Mouse (Mus musculus): Measurements from ENCODE around the gene Tomm7. TPM values are rescaled to one million over a fixed set of nuclear protein-coding genes. Genes with fewer than 3 reads are reported as not detected.
"Not testable (repeated sequence)": the region's sequence is repeated elsewhere in the genome, so short reads cannot be mapped to it uniquely, and the experiment has no call there.

The Tomm7 gene
- total RNA-seq, 2 experiments from 2014 or later = 64.1 to 74.4 TPM

DNA sequence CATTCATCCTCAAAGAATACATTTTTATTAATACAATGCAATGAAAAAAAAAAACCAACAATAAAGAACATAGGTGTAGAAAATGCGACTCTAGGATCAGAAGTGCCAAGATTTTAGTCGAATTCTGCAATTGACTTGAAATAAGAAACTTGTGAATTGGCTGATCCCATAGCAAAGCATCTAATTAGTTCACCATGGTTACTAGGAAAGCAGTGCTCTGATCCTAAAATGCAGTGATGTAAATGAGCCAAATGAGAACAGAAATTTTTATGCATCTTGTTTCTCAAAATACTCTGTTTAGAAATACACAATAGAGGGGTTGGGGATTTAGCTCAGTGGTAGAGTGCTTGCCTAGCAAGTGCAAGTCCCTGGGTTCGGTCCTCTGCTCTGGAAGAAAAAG lies 1.2 kb upstream of the Tomm7 start:
- no peak for DNase-seq
- Histone ChIP-seq H3K4me3 (no peak overlapping the region), H3K27ac (peak overlapping the region; percentile 96; the same call in 1 of the 2 replicates)
- no peak for TF ChIP-seq CTCF (IDR thresholded peaks at IDR 0.05)
- intact Hi-C loops (cut with DNase I) = no loop called here

DNA sequence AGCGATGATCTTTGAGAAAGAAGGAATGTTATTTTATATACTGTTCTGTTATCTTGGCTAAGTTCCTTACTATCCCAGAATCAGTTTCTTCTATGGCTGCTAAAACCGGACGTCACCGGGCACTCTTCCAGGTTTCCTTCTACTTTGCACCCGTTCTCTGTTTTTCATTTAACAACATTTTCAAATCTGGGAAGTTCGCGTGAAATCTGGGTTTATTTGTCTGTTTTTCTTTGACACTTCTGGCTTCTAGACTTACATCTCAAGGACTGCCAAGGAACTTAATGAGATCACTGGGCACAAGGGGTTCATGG lies 525 bp upstream of the Tomm7 start:
- intact Hi-C loops (cut with DNase I) = no loop called here

DNA sequence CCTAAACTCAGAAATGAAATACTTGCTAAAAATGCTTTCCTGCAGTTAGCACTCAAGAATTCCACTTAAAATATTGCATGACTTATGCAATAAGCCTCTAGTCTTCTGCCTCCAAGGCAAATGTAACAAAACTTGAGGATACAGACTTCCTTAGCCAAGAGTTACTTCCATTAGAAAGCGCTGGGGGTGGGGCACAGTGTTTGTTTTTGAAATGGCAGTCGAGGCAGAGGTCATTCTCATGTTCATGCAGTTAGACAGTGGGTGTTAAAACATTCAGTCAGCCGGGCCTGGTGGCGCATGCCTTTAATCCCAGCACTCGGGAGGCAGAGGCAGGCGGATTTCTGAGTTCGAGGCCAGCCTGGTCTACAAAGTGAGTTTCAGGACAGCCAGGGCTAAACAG lies 5.8 kb downstream of the Tomm7 start:
- intact Hi-C loops (cut with DNase I) = no loop called here
- no peak for DNase-seq
- no peak overlapping the region for H3K4me3 ChIP-seq
- no peak overlapping the region for H3K27ac ChIP-seq
- TF ChIP-seq CTCF (IDR thresholded peaks at IDR 0.05) = no peak

More for the DNA sequence above, 525 bp upstream of the Tomm7 start:
- peak overlapping the region; percentile 85 for H3K4me3 ChIP-seq
- H3K27ac ChIP-seq = peak overlapping the region; percentile 96
- TF ChIP-seq CTCF (IDR thresholded peaks at IDR 0.05) = no peak
- DNase-seq = peak; percentile 50

DNA sequence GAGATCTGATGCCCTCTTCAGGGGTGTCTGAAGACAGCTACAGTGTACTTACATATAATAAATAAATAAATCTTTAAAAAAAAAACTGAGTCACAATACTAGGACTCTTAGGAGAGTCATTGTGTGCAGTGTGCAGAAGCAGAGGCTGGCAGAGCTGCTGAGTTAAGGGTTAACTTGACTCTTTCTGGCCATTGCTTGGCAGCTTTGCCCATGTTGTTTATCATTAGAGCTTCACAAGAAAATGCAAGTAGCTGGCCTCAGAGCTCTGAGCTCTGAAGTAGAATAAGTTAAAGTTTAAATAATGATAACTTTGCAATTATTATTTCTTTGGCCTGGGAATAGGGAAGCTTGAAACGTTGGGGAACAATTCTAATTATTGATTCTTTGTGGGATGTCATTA lies 8.3 kb downstream of the Tomm7 start:
- H3K27ac ChIP-seq; intact Hi-C loops (cut with DNase I); DNase-seq; H3K4me3 ChIP-seq: not testable (repeated sequence)

DNA sequence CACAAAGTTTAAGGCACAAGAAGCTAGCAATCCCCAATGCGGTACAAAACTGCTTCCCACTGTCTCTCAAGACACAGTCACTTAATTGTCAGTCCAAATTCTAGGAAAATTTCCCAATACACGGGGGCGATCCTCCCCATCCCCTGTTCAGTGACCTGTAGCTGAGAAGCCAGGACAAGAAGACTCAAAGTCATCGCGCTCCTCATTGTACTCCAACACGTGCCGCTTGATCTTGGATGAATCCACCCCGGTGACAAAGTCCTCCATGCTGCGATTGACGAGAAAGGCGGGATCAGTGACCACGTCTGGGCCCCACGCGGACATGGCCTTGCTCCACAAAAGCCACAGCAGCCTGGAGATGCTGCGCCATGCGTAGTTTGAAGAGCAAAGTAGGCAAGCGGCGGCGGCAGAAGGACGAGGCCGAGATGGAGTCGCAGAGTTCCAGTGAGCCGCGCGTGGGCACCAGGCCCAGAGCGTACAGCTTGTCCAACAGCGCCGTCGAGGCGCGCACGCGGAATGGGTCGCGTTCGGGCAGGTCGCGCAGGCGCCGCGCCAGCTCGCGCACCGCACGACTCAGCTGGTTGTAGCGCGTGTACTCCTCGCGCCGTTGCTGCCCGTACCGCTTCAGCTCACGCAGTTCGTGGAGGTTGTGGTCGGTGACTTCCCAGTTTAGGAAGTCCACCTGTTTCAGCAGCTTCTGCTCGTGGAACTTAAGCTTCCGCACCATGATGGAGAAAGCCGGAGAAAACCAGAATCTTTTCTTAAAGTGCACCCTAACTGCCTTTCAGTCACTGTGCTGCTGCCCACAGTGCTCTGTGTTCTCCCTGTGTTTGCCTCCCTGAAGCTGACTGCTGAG lies 12.8 kb downstream of the Tomm7 start:
- intact Hi-C loops (cut with DNase I) = no loop called here
- Histone ChIP-seq H3K27ac (no peak overlapping the region), H3K4me3 (peak overlapping the region; percentile 26)
- DNase-seq = peak; percentile 36
- no peak for TF ChIP-seq CTCF (IDR thresholded peaks at IDR 0.05)

DNA sequence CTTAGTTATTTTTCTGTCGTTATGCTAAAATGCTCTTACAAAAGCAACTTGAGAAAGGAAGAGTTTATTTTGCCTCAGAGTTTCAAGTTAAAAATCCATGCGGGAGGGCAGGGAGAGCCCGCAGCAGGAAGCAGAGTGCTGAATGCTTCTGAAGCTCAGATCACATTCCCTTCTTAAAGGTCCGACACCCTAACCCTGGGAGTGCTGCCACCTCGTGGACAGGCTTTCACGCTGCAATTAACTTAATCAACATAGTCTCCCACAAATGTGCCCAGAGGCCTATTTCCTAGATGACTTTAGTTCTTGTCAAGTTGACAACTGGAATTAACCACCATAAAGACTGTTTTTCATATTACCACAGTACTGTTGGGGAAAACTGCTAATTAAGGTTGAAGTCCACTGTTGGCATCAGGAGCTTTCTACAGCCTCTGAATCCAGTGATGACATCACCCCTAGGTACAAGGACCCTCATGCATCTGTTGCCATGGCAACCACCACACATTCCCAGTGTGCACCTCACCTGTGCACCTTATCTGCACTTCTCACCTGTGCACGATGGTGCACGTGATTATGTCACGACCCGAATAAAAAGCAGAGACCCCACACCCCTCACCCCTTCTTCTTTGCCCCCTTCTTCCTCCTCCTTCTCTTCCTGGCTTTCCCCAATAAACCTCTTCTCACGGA lies 17.5 kb downstream of the Tomm7 start:
- peak overlapping the region; percentile 18; the same call in 1 of the 2 replicates for H3K4me3 ChIP-seq
- H3K27ac ChIP-seq = no peak overlapping the region
- intact Hi-C loops (cut with DNase I) = no loop called here
- peak; percentile 78 for DNase-seq
- TF ChIP-seq CTCF (IDR thresholded peaks at IDR 0.05) = peak; percentile 88

DNA sequence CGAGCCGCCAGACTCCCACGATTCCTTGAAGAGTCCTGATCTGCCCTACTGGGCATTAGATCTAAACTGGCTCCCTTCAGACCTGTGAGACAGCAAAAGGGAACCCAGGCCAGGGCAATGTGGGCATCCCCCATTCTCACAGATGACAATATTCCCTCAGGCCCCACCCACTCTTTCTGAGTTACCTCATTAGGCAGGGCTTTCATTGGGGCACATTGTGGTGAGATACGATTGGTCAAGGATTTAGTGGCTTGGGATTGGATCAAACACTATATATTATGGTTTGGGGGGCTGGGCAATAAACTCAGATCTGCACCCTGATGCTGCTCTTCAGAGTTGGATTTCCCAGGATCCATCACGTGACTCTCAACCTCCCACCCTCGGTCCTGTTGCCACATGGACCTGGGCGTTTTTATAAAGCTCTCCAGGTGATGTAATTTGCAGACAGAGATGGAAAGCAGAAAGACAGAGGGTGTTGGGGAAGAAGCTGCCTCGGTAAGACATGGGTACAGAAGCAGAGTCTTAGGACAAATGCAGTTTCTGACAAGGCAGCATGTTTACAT lies 19.7 kb downstream of the Tomm7 start:
- Histone ChIP-seq H3K27ac (no peak overlapping the region), H3K4me3 (no peak overlapping the region)
- intact Hi-C loops (cut with DNase I) = no loop called here
- DNase-seq = no peak
- TF ChIP-seq CTCF (IDR thresholded peaks at IDR 0.05) = no peak

DNA sequence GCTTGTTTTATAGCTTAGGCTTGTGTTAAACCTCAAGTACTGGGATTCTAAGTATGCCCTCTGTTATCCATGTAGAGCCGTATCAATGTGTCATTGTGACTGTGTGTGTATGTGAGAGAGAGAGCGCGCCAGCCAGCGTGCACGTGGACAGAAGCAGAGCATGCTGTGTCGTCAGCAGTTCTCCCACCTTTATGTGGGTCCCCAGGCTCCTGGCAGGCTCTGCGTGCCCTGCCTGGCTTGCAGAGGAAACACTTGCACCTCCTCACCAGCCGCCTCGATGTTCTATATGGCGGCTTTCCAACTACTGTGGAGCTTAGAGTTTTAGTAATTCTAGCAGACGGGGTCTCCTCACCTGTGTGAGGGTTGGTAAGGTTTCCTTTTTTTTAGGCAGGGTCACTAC lies 21.7 kb downstream of the Tomm7 start:
- Histone ChIP-seq H3K27ac (no peak overlapping the region), H3K4me3 (no peak overlapping the region)
- DNase-seq = no peak
- TF ChIP-seq CTCF (IDR thresholded peaks at IDR 0.05) = no peak
- intact Hi-C loops (cut with DNase I) = no loop called here

DNA sequence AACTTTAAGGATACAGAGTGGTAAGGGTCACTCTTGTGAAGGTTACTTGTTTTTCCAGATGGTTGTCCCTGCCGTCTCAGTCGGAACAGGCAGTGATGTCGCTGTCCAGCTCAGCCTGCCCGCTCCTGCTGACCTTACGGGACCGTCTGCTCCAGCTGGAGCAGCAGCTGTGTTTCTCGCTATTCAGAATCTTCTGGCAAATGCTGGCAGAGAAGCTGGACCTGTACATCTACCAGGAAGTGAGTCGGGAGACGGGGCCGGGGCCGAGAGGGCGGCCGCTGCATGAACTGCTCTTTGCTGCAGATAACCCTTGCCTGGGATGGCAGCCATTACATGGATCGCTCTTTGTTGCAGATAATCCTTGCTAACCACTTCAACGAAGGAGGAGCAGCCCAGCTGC lies 27.3 kb downstream of the Tomm7 start:
- intact Hi-C loops (cut with DNase I) = no loop called here
- no peak overlapping the region for H3K4me3 ChIP-seq
- TF ChIP-seq CTCF (IDR thresholded peaks at IDR 0.05) = no peak
- no peak overlapping the region for H3K27ac ChIP-seq
- DNase-seq = no peak

DNA sequence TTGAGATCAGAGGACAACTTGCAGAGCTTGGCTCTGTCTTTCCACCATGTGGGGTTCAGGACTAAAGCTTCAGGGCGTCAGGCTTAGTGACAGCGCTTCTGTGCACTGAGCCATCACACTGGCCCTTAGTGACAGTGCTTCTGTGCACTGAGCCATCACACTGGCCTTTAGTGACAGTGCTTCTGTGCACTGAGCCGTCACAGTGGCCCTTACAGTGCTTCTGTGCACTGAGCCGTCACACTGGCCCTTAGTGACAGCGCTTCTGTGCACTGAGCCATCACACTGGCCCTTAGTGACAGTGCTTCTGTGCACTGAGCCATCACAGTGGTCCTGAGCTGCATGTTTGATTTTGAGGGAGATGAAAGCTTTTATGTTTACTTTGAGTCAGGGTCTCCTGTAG lies 29.1 kb downstream of the Tomm7 start:
- intact Hi-C loops (cut with DNase I) = no loop called here
- H3K4me3 ChIP-seq = no peak overlapping the region
- no peak for TF ChIP-seq CTCF (IDR thresholded peaks at IDR 0.05)
- no peak overlapping the region for H3K27ac ChIP-seq
- DNase-seq = no peak

DNA sequence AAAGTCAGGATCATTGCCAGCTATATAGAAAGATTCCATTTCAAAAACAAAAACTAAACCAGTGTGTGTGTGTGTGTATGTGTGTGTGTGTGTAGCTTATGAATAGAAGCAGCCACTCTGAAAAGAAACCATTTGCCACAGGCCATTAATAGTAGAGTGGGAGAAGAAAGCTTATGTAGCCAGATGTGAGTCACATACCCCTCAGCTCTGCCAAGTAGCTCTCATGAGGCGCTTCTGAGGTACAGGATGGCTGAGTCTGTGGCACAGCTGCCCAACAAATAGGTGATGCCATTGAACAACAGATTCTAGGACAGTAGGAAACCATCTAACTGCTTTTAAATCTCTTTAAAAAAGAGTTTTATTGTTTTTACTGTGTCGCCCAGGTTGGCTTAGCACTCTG lies 51.2 kb downstream of the Tomm7 start:
- H3K4me3 ChIP-seq = no peak overlapping the region
- no peak for DNase-seq
- TF ChIP-seq CTCF (IDR thresholded peaks at IDR 0.05) = no peak
- intact Hi-C loops (cut with DNase I) = no loop called here
- H3K27ac ChIP-seq = no peak overlapping the region

DNA sequence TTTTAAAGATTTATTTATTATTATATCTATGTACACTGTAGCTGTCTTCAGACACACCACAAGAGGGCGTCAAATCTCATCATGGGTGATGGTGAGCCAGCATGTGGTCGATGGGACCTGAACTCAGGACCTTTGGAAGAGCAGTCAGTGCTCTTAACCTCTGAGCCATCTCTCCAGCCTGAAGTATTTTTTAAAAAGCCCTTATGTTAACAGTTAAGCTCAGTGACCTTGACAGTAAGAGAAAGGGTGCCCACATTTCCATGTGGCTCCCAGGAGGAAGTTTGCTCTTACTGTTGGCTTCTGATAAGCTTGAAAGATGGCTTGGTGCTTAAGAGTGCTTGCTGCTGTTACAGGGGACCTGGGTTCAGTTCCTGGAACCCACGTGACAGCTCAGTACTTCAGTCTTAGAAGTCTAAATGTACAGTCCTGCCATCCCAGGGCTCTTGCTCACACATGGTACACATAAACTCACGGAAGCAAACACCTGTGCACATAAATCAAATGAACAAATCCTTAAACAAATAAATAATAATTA lies 54.8 kb downstream of the Tomm7 start:
- no peak overlapping the region for H3K4me3 ChIP-seq
- intact Hi-C loops (cut with DNase I) = no loop called here
- H3K27ac ChIP-seq = no peak overlapping the region
- no peak for TF ChIP-seq CTCF (IDR thresholded peaks at IDR 0.05)
- no peak for DNase-seq

Other genes starting within 250 kb of the Tomm7 start
- 10 to 100 TPM; 26.8 to 27.1 TPM for gene Srpk2, start 159.5 kb downstream of the Tomm7 start, total RNA-seq (2021)
- gene Pus7, start 60.5 kb downstream of the Tomm7 start, total RNA-seq (2021) = 10 to 100 TPM in 1 of 2 experiments, 1 to 10 TPM in 1; 9.9 to 11.2 TPM
- gene Rint1, start 56.5 kb downstream of the Tomm7 start, total RNA-seq (2021) = 1 to 10 TPM; 7.9 to 8.1 TPM
- gene Fam126a, start 186.5 kb upstream of the Tomm7 start, total RNA-seq (2021) = 1 to 10 TPM; 4.7 to 9.0 TPM